Mouse (Mus musculus) c-Kit-positive CD71-negative TER-119-negative erythroid progenitor cells, embryonic 14.5 days (primary cell): ENCODE measurements at regions not wholly inside any gene's neighbourhood (a gene's known extent, or its start where the extent isn't known, plus 50 kb on each side); places are given as distances from the start of the nearest gene placed in this dataset.
"Not testable (repeated sequence)": the region's sequence is repeated elsewhere in the genome, so short reads cannot be mapped to it uniquely, and the experiment has no call there.

ENCODE experiments used
- DNase-seq: peaks from one replicate; pipeline ENCODE4 v3.0.0-alpha.2; 2013; ENCODE audit warnings: low read depth

DNA sequence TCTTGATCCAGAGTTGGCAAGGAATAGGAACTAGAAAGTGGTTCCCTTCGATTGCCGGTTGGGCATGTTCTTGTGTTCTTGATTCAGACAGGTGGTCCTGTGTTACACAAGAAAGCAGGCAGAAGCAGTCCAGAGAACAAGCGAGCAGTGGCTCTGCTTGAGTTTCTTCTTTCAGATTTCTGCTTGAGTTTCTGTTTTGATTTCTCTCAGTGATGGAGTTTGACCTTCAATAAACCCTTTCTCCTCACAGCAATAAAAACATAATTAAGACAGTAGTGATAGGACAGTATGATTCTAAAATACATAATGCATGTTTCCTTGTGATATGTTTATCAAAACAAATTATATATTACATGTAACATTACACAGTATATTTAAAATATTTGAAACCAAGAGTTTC, 59.1 kb downstream of the Klf6 start:
- no peak for DNase-seq

DNA sequence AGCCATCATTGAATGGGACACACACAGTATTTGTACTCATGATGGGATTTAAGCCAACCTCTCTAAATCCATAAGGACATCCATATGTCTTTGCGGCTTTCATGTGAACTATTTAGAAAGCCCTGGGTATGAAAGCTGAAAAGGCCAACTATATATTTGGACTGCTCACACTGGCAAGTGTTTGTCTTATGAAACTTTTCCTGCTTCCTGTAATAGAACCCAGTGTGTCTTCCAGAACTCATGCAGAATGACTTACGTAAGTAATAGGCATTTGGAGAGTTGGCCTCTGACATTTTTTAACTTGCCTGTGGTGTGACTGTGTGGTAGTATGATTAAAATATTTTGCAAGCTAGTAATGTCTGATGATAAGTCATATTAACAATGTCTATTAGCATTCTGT, 70.2 kb downstream of the Klf6 start:
- no peak for DNase-seq

DNA sequence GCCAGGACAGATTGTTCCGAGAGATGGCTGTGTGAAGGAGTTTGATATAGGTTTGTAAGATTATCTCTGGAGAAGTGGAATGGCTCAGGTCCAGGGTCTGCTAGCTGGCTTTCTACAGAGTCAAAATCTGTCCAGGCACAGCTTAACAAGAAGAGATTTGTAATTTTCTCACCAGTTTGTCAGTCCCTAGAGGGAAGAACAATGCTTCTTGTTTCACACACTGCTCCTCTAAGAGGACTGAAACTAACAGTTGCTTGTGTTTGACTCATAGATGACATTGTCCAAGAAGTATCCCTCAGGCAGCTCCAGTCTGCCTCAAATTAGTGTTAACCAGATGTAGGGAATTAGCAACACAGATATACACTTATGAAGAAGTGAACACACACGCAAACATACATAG, 76.2 kb downstream of the Klf6 start:
- no peak for DNase-seq

DNA sequence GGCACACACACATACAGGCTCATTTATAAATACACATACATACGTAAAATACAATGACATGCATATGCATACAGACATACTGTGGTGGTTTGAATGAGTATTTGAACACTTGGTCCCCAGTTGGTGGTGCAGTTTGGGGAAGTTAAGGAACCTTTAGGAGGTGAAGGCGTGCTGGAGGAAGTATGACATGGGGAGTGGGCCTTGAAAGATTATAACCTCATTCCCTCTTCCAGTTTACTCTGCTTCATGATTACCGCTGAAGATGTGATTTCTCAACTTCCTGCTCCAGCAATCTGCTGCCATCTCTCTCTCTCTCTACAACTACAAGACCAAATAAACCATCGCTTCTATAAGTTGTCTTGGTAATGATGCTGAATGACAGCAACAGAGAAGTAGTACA, 76.7 kb downstream of the Klf6 start:
- no peak for DNase-seq

DNA sequence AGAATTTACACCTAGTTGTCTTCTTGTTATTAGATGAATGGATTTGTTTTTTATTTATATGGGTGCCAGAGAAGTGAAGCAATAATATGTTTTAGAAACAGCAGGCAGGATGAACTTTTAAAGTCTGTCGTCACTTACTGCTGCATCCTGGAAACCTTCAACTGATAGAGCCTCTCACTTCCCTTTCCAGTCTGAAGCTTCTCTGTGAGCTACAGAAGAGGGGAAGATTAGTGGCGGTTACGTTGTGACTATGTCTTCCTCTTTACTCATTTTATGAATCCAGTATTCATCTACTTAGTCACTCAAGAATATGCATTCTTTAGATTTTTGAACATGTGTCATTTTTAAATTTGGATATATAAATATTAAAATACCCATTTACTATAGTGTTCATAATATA, 78.1 kb downstream of the Klf6 start:
- peak; percentile 18 for DNase-seq

DNA sequence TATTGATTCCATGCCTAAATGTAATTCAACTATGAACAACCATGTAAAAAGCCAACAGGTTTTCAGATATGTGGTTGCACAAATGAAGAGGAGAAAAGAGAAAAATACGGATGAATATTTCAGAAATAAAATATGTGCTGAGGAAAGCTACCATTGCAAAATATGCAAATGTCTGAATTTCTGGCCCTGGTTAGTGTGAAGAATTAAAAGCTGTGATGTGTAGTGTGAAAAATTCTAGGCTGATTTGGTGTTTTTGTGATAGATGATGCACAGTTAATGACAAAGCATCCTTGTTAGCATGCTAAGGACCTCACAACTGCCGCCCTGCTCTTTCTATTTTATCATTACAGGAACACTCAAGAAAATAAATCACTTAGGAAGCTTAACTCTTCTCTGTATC, 91.6 kb downstream of the Klf6 start:
- no peak for DNase-seq

DNA sequence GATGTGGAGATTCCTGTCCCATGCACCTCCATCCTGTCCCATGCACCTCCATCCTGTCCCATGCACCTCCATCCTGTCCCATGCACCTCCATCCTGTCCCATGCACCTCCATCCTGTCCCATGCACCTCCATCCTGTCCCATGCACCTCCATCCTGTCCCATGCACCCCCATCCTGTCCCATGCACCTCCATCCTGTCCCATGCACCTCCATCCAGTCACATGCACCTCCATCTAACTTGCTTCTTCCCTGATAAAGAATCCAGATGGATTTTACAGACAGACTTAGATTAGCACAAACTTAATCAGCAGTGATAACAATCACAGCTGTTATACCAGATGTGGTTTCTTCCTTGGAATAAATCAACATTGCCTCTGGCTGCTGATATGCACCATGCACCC, 93.8 kb downstream of the Klf6 start:
- DNase-seq = not testable (repeated sequence)

DNA sequence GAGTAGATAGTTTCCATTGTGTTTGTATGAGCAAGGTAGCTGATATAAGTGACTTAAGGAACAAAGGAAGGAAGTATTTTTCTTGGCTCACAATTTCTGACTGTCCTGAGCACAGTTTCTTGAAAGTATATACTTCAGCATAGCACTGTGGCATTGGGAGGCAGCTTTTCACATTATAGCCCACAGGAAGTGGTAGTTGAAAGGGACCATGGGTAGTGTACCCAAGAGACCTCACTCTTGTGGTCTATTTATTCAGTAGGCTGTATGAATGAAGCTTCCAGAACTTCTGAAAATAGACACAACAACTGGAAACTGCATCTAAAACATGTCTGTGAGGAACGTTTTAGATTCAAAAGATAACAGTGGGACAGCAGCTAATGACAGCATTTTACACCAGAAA, 94.9 kb downstream of the Klf6 start:
- no peak for DNase-seq

DNA sequence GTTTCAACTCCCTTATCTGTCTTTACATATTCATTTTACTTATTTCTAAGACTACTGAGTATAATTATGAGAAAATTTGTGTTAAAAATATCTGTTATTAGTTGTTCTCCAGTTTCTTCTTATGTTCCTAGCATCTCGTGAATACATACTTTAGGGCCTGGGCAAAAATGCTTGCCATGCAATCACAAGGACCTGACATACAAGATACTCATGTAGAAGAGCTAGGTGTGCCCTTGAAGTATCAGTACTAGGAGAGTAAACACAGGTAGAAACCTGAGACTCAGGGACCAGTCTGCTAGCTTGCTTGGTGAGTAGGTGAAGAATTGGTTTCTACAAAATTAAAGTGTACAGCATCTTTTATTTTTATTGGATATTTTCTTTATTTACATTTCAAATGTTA, 101.7 kb downstream of the Klf6 start:
- no peak for DNase-seq

DNA sequence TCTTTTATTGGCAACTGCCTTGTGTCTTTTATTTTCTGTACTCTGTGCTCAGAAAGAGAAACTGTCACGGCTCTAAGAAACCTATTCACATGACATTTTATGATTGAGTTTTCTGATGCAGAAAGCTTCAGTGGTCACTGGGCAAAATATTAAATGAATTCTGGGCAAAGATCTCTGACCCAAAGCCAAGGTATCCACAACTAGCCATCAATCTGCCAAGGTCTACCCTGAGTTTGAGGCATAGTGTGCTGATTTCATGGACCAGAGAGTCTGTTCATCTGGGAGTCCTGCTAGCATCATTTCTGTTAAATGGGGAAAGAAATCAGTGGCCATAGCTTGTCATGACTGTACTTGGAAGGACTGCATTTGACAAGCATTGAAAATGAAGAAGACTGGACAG, 103.3 kb downstream of the Klf6 start:
- no peak for DNase-seq

DNA sequence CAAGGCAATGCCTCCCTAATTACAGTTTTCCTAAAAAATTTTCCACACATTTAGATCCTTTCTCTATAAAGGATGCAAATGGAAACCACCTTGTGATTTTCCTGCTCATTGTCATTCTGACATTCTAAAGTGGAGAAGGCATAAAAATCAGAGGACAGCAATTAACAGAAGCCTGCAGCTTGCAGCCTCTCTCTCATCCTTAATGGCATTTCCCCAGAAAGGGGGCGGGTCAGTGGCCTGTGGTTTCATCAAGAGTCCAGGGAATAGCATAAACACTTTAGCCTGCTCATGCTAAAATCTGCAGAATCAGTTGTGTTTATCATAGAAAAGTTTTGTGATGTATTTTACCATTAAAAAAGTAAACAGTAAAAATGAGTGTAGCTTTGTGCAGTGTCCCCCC, 117.3 kb downstream of the Klf6 start:
- DNase-seq = no peak

DNA sequence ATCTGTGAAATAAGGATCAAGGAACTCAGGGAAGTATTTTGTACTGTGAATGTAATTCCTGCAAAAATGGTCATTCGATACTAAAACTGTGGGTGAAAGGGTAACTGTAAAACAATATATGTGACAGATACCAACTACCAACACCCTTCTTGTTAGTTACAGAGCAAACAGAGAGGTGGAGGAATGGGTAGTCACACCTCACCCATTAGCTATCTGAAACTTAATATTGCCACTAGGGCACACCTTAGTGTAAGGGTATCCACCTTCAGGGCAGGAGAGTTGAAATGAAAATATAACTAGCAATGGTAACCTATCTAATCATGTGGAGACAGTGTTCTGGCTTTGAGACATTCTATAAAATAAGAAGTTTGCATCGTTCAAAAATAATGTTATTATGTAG, 126.2 kb downstream of the Klf6 start:
- DNase-seq = no peak

DNA sequence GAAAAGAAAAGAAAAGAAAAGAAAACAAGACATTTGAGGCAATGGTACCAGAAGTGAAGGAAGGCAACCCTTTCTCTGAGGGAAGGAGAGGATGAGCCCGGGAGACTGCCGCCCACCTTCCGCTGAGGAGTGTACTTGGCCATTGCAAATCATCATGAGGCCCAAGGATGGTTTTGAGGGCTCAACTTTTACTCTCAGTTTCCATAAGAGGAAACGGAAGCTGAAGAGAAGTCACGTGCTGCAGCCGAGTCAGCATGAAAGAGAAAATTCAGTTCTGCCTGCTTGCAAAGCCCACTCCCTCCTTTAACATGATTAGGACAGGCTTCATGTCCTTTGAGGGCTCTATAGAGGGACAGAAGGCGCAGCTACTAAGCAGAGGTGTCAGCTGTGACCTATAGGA, 127.1 kb downstream of the Klf6 start:
- DNase-seq = no peak

DNA sequence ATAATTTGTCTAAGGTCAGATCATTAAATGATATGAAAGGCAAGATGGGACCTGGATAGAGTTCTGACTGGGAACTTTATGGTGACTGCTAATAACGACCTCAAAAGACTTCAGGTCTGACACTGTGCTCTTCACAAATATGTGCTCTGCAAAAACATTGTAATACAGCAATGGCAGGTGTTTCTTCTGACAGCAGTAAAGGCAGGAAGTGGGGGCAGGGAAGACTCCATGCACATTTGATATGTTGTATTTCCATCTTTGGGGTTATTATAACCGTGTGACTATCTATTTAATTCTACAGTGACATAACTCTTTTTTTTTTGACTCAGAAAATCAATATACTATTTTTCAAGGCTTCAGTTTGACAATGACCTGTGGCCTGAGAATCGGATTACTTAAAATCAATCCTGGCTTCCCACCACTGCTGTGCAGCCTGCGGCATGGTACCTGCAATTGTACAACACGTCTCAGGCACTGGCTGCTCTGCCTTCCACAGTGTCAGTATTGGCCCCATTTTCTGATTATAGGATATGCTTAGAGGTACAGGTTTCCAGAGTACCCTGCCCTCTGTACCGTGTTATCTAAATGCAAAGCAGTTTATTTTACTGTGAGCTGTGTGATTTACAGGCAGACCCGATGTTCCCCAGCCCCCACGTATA, 139.4 kb downstream of the Klf6 start:
- DNase-seq = no peak

DNA sequence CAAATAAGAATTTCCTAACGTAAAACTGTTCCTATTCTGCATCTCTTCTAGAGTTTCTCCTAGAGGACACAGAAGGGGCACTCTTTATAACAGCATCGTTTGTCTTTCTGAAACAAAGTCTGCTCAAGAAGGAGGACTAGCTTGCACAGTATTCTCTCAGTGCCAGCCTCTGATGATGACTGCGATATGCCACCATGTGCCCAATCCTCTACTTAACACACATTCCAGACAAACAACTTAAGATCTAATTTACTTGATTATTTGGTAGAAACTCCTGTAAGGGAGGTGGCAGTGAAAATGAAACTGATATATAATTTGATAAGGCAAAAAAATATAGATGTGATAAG, 139.9 kb downstream of the Klf6 start:
- DNase-seq = no peak

DNA sequence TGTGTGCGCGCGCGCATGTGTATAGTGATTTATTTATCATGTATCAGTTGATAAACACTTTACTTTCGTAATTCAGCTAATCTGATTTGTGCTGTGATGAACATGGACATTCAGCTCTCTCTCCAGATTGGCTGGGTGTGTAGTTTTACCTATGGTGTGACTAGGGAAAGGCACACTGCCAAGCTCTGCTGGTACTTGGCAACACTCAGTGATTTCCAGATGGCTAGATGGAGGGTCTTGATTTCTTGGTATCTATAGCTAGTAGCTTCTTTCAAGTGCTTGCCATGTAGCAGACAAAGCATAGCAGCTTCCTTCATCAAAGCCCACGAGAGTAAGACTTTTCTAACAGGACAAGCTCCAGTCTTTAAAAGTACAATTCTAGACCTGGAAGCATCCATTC, 144.6 kb downstream of the Klf6 start:
- DNase-seq = no peak

DNA sequence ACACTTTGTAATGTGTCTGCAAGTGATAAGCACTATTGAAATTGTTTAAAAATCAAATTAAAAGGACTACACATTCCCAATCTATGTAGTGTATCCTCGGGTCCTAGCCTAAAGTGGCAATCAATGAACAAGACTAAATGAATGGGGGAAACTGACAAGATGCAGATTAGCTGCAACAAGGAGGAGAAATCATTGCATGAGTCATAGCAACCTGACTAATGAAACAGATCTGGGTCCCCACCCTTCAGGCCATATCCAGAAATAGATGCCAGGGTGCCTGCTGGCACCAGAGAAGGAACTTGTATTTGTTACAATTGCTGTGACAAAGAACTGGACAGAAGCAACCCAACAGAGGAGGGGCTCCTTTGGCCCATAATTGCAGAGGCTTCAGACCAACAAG, 148.4 kb downstream of the Klf6 start:
- DNase-seq = no peak

DNA sequence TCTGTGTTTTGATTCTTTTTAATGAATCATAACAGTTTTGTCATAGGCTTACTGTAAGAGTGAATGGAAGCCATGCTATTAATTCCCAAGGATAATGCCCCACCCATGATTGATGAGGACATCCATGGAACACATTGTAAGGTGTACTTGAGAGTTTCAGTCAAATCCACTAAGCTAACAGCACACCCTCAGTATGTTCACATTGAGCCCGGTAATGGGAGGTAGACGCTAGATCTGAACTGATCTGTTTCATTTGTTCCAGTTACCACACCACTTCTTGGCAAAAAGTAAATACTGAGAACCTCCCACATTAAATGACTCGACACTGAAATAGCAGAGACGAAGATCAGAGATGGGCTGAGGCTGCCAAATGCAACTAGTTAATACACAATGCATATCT, 165.9 kb downstream of the Klf6 start:
- DNase-seq = no peak

DNA sequence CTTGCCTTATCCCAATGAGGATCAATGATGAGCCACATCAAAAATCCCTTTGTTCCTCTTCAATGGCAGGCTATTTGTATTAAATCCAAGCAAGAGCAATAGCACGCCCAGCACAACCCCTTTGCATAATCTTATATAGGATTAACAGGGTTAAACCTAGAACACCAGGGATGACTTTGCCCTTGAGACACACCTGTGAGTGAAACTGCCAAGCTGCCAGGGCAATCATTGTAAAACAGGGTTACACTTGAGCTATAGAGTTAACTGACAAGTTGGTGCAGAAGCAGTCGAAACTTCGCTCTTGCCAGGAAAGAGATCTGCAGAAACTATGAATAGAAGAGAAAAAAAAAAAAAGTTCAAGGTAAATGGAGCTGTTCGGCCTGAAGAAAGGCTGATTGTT, 167.6 kb downstream of the Klf6 start:
- no peak for DNase-seq

DNA sequence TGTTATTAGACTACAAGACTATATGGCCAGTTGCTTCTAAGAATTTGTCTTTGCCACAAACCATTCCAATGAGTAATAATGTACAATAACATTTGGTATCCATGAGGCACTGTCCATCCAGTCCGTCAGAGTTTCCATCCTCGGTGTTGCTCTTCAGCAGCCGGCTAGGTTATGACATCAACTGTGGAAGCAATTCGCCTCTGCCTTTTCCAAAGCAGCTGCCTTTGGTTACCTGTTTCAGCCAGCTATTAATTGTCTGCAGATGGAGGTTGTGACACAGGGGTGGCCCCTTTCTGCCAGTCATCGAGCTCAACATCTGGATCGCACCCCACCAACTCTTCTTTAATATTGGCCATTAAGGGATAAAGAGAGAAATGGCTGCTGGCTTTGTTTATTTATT, 168.2 kb downstream of the Klf6 start:
- DNase-seq = no peak

DNA sequence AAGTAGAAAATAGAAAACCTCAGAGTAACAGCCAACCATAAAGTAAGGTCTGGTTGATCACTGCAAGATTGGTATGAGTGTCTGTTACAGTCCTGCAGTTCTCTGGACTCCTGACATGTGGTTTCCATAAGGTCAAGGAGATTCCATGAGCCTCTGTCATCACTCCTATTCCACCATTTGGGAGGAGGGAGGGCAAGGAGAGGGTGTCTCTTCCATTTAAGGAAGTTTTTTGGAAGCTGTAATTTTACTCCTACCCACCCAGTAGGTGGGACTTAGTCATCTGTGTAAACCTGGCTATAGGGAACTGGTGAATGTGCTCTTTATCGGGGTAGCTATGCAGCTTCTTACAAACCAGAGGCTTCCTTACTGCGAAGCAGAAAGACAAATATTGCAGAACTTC, 168.8 kb downstream of the Klf6 start:
- DNase-seq = no peak

DNA sequence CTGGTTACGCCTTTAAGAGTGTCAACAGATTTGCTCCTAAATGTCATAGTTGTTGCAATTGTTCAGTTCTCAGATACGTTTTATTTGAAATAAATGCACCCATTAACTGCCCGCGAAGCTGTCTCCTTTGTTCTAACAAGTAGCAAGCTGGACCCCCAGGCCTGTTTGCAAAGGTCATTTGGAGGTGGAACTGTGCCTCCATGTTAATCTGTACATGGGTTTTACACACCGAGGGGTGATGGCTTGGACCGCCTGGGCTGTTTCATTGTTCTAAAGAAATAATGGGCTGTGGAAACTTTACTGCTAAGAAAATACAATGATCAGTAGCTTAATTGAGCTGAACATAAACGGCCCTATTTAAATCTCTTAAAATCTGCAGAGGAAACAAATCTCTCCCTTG, 178.8 kb downstream of the Klf6 start:
- no peak for DNase-seq

DNA sequence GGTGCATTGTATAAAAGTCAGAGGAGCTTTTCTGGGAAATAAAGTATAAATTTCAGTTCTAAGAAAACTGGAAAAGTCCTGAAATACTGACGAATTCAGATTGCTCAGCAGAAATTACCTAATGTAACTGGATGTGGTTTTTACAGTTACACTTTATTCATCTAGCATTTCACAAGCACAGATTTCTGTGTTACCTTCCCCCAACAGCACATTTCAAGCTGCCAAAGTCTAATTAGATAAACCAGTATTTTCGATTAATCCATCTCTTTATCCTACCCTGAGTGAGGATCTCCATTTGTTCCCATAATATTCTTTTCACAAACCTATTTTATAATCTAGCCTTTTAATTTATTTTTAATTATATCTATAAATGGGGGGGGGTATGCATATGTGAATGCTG, 179.4 kb downstream of the Klf6 start:
- no peak for DNase-seq

DNA sequence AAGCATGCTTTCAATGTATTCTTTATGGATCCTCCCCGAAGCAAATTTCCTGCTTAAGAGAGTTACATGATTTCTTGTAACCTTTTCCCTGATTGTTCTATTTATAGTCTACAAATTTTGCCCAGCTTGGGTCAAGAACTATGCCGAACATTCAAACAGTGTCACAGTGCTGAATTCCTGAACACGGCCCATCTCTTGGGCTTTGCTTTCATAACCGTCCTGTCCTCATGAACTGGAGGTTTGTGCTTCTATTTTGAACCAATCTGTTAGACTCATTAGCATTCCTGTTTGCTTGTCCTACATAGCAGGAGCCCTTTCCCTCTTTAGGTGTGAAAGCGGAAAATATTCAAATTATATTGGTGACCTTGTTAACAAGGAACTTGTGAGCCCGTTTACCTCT, 181.2 kb downstream of the Klf6 start:
- no peak for DNase-seq
